Mouse (Mus musculus) embryo, embryonic 11 days (tissue): Measurements from ENCODE around the gene Abcd2.

Source experiments
- DNase-seq: peaks from one replicate; pipeline ENCODE4 v3.0.0-alpha.2; 2015

Abcd2 gene

GRCm38 (mm10) chr15:91191412-91192222 lies at the start of gene Abcd2:
Gene Abcd2, minus strand, starts transcription at chr15:91191799.
- DNase-seq, result peak; percentile 93

DNA sequence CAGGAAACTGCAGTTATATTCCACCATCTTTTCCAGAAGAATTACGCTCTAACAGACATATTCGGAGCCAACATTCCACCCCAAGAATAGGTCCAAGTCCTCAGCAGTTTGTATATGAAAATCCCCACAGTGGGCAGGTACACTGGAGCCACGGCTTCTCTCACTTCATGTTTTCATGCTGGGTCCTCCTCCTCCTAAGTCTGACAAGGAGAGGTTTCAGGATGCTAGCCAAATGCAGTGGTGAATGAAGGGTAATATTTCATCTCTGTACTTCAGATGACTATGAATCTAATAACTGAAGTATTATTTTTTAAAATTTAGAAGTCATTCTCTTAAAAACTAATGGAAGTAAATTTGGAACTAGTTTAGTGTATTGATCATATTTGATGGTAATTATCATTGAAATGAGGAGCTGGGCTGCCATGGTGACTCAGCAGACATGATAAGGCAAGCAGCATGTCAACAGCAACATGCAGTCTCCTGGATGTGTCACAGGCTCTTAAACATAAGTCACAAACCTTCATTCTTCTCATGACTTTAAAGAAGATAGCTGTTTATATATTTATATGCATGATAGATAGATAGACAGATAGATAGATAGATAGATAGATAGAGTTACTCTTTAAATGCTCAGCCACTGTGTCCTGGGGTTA lies 49.2 kb upstream of the Abcd2 start:
- no peak for DNase-seq

- no peak for DNase-seq
Observed at GRCm38 (mm10) chr15:91237294-91237693, 45.7 kb upstream of the Abcd2 start.

DNA sequence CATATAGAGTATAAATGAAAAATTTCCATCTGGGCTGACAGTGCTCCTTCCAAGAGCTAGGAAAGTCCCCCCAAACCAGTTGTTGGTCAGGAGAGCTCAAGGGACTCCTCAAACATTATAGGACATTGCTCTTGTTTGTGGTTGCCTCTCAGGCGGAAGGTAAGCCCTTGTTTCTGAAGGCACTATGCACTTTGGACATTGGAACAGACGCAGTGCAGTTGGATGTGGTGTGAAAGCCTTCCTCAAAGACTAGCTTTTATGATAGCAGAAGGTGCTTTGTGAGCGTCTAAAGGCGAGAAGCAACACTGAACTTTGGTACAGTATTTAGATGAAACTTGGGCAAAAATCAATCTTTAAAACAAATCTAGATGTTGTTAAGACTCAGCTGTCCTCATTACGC lies 14.9 kb upstream of the Abcd2 start:
- DNase-seq, result no peak

GRCm38 (mm10) chr15:91203521-91203920 lies 11.9 kb upstream of the Abcd2 start:
- DNase-seq, result no peak

- no peak for DNase-seq
Observed at GRCm38 (mm10) chr15:91202486-91202885, 10.9 kb upstream of the Abcd2 start.

DNA sequence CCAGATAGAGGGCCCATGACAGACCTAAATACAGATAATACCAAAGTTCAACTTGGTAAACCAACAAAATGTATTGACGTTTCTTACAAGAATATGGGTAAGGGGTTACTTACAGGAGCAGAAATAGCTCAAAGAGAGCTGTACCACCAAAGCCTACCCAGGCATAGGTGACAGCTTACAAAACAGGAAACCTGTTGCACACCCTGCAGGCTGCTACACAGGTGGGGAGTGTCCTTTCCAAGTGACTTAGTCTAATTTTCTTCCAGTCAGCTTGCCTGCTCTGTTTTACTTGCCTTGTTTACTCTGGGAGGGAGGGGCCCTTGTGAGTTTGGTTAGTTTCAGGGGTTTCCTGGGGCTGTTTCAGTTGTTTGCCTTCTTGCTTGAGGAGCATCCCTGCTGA lies 9.2 kb upstream of the Abcd2 start:
- no peak for DNase-seq

- no peak for DNase-seq
Observed at GRCm38 (mm10) chr15:91199256-91199905, 7.8 kb upstream of the Abcd2 start, which contains the start of gene CN725425. Gene CN725425, plus strand, starts transcription at chr15:91199494.

GRCm38 (mm10) chr15:91192223-91192598 lies 612 bp upstream of the Abcd2 start:
- DNase-seq, result no peak

- peak; percentile 14 for DNase-seq
Observed at GRCm38 (mm10) chr15:91190519-91191207, 936 bp downstream of the Abcd2 start.

DNA sequence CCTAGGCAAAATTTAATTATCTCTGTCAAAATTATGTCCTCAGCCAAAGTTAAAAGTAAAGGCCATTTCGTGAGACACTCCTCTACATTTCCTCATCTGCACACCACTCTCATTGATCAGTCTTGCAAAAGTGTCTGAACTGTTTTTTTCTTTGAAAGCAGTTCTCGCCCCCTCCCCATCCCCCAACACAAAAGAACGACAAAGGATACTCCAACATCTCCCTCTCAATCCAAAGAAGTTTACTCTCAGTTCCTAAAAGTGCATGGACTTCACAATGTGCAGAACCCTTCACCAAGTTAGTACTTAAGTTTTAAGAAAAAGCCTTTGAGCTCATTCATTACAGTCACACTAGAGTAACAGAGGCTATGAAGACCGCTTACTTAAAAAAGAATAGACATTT lies 1.6 kb downstream of the Abcd2 start:
- peak; percentile 55 for DNase-seq

DNA sequence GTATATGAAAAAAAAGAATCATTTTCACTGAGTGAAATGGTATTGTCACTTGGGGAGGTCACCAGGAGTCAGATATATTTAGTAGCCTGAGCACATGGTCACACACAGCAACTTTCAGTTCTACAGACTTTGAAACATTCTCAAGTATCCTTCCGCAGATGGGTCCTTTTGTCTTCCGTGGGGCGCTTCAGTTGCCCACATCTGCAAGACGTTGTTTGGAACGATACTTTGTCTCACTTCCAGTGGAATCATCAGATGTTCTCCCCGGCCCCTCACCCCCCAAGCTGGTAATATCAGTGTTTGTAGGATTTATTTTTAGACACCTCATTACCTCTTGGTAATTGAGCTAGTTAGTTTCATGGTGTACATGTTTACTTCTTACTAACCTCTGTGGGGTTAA lies 5.2 kb downstream of the Abcd2 start:
- no peak for DNase-seq

GRCm38 (mm10) chr15:91179911-91180622 lies 11.5 kb downstream of the Abcd2 start:
- no peak for DNase-seq

GRCm38 (mm10) chr15:91178656-91179314 lies 12.8 kb downstream of the Abcd2 start:
- no peak for DNase-seq

- peak; percentile 18 for DNase-seq
Observed at GRCm38 (mm10) chr15:91172193-91172592, 19.4 kb downstream of the Abcd2 start.

- no peak for DNase-seq
Observed at GRCm38 (mm10) chr15:91171332-91171731, 20.3 kb downstream of the Abcd2 start.

DNA sequence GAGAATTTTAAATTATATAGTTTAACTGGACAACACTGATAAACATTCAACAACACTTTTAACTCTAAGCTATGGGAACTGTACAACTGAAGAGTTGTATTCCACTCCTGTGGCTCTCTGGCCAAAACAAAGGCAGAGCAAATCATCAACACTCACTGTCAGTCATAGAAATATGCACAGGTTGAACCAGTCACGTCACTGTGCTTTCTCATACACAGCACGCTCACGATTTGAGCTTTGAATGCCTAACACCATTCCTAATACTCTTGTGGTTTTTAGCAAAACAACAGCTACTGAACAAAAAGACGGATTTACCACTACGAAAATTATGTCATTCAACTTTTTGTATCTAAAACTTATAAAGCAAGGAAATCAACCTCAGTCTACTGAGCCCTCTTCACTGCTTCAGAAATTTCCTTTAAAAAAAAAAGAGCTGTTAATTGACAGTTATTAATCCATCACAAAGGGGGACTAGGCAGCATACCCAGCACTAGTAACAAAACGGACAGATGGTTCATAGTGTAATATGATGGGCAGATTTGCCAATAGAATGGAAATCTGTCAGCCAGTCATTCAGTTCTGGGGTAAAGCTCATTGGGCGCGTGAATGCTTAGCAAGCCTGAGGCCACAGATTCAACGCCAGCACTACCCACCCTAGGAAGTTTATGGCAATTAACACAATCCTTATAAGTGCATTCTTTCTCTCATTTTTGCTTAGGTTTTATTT lies 20.8 kb downstream of the Abcd2 start:
- DNase-seq, result no peak

- DNase-seq, result no peak
Observed at GRCm38 (mm10) chr15:91167850-91168562, 23.6 kb downstream of the Abcd2 start.

DNA sequence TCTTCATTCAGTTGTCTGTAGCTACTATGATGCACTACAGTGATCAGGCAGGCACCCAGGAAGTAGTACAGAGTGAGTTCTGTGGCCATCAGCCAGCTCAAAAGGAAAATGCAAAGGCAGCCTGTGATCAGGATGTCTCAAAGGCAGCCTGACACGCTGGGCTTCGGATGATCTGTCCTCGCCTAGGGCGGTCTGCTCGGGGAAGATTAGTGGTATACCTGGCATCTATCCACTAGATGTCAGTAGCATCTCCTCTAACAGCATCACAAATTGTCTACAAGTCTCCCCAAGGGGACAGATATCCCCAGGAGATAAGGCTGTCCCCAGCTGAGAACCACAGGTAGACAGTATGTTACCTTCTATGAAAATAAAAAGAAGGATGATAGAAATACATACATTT lies 26.6 kb downstream of the Abcd2 start:
- DNase-seq, result peak; percentile 67

- no peak for DNase-seq
Observed at GRCm38 (mm10) chr15:91163454-91163853, 28.1 kb downstream of the Abcd2 start.

DNA sequence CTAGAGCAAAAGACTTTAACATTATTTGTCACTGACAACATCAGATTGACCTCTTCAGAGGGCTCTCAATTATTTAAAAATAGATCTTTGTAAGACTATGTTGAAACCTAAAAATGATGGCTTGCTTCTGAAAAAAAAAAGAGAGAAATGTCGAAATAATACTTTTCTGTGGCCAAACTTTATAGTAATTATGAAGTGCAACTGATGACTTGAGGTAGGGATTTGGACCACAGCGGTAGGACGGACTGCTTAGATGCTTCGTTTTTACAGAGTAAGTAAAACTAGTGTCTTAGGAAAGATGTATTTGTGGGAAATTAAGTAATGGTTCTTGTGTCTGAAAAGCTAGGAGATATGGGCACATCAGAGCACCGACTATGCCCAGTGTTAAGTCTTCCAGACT lies 30.4 kb downstream of the Abcd2 start:
- DNase-seq, result no peak
